Mouse (Mus musculus): ENCODE data around the gene Gm11032. TPM values are rescaled to one million over a fixed set of nuclear protein-coding genes. Genes with fewer than 3 reads are reported as not detected.
"Not testable (repeated sequence)": the region's sequence is repeated elsewhere in the genome, so short reads cannot be mapped to it uniquely, and the experiment has no call there.

Gene Gm11032
- not detected for total RNA-seq (2021)

DNA sequence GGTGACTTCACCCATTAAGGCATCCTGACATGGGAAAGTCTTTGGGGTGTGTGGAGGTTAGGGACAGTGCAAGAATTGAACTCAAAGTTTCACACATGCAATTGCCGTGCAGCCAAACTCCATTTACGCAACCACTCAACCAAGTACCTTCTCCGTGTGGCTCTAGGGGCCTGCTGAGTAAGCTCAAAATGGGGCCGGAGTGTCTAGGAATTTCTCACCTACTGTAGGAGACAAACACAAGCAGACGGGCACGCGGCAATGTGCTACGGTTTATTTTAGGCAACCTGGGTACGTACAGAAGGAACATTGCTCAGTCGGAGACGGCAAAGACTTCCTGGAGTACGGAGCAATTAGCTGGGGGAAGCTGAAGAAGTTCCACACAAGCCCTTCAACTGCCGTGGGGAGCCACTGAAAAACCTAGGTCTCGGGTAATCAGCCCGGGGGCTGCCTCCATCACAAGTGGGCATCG lies at the start of gene Gm11032:
Gene Gm11032, plus strand, starts transcription at position 51 of the 469 bp plus-strand sequence.
- DNase-seq (ENCODE audit: extremely low spot score in 1 of 2, low spot score in 2 of 2): peak in 1 of 2 experiments; percentile 30
- intact Hi-C loops (cut with DNase I): no loop called here

DNA sequence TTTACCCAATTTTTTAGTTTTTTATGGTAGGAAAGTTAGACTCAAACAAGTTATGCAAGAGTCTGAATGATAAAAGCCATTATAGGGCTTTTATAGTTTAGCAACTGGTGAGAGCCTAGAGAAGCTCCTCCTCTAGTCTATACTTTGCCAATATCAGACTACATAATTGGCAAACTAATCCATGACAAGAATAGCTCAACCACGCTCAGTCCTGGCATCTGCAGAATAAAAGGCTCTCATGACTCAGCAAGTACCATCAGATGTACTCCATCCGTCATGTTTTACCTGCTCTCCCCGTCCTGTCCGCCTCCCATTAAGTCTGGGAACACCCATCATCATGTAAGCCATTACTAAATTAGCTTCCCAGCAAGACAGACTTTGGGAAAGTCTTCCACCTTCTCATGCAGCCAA lies 48.4 kb upstream of the Gm11032 start:
- DNase-seq (ENCODE audit: extremely low spot score in 1 of 2, low spot score in 2 of 2): no peak
- intact Hi-C loops (cut with DNase I): no loop called here

DNA sequence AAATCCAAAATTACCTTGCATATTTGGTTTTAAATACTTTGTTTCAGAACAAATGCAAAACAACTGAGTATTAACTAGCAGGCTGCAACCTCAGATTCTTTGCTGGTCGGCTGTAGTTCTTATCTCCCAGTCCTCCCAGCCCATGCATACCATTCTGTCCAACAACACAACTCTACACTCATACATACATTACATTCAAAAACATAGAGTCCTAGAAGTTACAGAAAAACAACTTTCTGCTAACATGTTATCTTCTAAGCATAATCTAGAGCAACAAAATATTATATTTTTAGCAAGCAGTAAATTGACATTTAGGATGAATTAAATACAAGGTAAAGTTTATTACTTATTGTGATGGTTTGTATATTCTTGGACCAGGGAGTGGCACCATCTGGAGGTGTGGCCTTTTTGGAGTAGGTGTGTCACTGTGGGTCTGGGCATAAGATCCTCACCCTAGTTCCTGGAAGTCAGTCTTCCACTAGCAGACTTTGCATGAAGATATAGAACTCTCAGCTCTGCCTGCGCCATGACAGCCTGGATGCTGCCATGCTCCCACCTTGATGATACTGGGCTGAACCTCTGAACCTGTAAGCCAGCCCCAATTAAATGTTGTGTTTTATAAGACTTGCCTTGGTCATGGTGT lies 43.7 kb upstream of the Gm11032 start:
- intact Hi-C loops (cut with DNase I); DNase-seq (ENCODE audit: extremely low spot score in 1 of 2, low spot score in 2 of 2): not testable (repeated sequence)

DNA sequence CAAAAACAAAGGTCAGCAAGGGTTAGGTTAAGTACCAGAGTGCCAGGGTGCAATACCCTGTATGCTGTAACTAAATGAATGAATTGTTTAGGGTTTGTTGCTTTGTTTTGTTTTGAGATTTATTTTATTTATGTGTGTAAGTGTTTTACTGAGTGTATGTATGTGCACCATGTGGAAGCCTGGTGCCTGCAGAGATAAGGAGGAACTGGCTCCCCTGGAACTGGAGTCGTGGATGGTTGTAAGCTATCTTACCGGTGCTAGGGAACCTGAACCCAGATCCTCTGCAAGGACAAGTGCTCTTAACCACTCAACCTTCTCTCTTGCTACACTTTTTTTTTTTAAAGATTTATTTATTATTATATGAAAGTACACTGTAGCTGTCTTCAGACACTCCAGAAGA lies 42.8 kb upstream of the Gm11032 start:
- intact Hi-C loops (cut with DNase I): no loop called here
- no peak for DNase-seq (ENCODE audit: extremely low spot score in 1 of 2, low spot score in 2 of 2)

DNA sequence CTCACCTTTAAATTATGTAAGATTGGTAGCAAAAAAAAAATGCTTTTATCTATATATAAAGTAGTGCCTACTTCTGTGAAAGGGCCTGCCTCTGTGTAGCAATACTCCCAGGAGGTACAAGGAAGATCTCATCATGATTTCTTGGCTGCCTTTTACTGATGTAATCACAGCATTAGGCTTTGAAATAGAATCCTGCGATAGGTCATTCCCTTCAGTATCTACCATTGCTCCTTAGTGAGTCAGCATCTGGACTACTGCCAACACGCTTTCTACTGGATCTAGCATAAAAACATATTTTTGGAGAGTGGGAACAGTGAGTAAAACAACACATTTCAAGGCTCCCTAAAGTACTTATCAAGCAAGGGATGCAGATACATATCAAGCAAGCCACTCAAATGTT lies 41.2 kb upstream of the Gm11032 start:
- intact Hi-C loops (cut with DNase I): no loop called here
- peak in 1 of 2 experiments; percentile 34 for DNase-seq (ENCODE audit: extremely low spot score in 1 of 2, low spot score in 2 of 2)

DNA sequence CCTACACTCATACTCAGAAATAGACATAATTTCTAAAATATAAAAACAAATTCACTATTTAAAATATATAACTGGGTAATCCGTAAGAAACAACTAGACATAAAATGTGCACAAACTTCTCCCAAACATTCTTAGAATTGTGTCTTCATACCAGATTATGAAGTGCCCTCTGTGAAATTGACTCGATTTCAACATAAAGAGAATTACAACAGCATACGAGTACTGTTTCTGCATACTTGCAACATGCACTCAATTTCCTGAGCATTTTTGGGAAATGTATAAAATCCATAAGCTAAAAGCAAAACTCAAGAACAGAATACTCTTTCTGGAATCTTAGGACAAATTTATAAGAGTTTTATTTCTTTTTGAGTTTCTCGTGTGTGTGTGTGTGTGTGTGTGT lies 28.1 kb upstream of the Gm11032 start:
- intact Hi-C loops (cut with DNase I): no loop called here

GRCm38 (mm10) chr11:4593491-4593848 lies 26.4 kb upstream of the Gm11032 start:
- intact Hi-C loops (cut with DNase I): no loop called here
- DNase-seq (ENCODE audit: extremely low spot score in 1 of 2, low spot score in 2 of 2): no peak

More for the DNA sequence above, 28.1 kb upstream of the Gm11032 start:
- no peak for DNase-seq (ENCODE audit: extremely low spot score in 1 of 2, low spot score in 2 of 2)

DNA sequence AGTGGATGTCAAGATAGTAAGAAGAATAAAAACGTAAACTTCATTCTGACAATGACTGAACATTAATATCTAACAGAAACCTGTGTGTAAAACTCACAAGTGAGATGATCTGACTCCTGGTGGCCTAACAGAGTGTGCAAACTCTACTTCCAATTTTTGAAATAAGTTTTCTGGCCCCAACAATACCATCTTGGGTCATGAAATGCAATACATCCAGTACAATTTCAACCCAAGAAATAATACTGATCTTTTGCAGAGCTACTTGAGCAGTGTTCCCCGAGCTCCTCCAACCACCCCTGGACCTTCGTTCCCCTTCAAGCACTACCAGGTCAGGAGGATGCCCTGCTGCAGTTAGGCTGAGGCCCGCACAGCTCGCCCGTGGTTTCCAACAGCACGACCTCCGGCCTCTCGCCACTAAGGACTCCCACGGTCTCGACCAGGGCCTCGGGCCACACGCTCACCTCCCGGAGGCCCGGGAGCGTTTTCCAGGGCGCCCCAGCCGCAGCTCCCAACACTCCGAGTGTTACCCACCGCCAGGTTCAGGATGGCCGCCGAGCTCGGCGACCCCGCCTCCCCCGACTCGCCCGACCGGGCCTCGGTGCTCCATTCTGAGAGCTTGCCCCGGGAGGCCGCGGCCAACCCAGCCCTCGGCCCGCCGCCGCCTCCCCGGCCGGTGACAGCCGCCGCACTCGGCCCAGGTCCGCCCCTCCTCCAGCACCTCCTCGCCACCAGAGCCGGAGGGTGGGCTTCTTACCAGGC lies 25.8 kb upstream of the Gm11032 start:
- peak; percentile 8 to 54 for DNase-seq (ENCODE audit: extremely low spot score in 1 of 2, low spot score in 2 of 2)
- intact Hi-C loops (cut with DNase I): no loop called here

DNA sequence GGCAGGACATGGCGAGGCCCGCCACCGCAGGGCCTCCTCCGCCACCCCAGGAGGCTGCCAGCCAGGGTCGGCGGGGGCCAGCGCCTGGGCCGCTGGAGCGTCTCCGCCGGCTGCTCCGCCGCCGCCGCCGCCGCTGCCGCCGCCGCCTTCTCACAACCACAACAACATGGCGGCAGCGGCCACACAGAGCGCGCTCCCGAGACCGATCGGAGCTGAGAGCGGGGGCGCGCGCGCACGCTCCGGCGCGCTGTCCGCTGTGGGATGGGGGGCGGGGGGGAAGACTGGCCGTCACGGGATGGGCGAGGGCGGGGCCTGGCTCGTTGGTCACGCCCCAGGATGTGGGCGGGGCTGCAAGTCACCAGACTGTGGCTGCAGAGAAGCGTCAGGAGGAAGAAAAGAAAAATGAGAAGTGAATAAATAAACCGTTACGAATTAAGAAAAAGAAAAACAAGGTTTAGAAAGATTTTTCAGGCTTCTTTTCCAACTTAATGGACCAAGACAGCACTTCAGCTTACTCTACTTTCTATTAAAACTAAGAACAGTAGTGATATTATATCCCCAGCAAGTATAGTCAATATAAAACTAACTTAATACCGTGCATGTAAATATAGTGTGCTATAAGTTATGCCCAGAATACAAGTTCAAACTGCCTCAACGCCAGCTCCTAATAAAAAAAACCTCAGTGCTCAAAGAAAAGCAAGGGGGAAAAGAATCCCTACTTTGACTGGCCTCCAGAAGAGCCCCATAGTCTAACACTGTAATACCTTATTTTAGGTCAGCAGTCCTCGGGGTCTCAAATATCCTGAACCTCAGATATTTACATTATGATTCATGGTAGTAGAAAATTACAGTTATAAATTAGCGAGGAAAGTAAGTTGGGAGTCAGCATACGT lies 25.0 kb upstream of the Gm11032 start, which contains the start of gene Mtmr3:
Gene Mtmr3, minus strand, starts transcription at position 256 of the 893 bp plus-strand sequence.
- peak; percentile 90 to 97 for DNase-seq (ENCODE audit: extremely low spot score in 1 of 2, low spot score in 2 of 2)
- intact Hi-C loops (cut with DNase I): no loop called here

- intact Hi-C loops (cut with DNase I): no loop called here
- DNase-seq (ENCODE audit: extremely low spot score in 1 of 2, low spot score in 2 of 2): no peak
Observed at GRCm38 (mm10) chr11:4598411-4598810, 21.5 kb upstream of the Gm11032 start.

- no peak for DNase-seq (ENCODE audit: extremely low spot score in 1 of 2, low spot score in 2 of 2)
- intact Hi-C loops (cut with DNase I): no loop called here
Observed at GRCm38 (mm10) chr11:4599916-4600315, 20.0 kb upstream of the Gm11032 start.

- intact Hi-C loops (cut with DNase I): no loop called here
- DNase-seq (ENCODE audit: extremely low spot score in 1 of 2, low spot score in 2 of 2): no peak
Observed at GRCm38 (mm10) chr11:4601890-4602289, 18.0 kb upstream of the Gm11032 start.

- intact Hi-C loops (cut with DNase I): no loop called here
- DNase-seq (ENCODE audit: extremely low spot score in 1 of 2, low spot score in 2 of 2): peak in 1 of 2 experiments; percentile 44
Observed at GRCm38 (mm10) chr11:4602691-4603441, 17.0 kb upstream of the Gm11032 start.

DNA sequence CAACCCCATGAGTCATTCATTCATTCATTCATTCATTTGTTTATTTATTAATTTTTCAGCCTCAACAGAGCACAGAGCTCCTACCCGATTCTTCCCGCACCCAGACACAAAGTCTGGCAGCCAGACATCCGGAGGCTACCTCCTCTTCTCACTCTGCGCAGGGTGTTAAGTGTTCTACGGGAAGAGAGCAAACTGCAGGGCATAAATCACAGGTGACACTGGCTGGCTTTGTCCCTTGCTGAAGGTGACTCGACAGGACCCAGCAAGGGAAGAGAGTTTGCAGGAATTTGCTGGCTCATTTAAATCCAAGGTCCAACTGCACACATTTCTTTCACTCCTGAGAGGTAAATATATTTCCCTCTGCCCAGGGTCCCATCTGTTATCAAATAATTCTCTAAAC lies 15.4 kb upstream of the Gm11032 start:
- DNase-seq (ENCODE audit: extremely low spot score in 1 of 2, low spot score in 2 of 2): no peak
- intact Hi-C loops (cut with DNase I): no loop called here

- intact Hi-C loops (cut with DNase I): no loop called here
- DNase-seq (ENCODE audit: extremely low spot score in 1 of 2, low spot score in 2 of 2): no peak
Observed at GRCm38 (mm10) chr11:4605414-4605813, 14.5 kb upstream of the Gm11032 start.

DNA sequence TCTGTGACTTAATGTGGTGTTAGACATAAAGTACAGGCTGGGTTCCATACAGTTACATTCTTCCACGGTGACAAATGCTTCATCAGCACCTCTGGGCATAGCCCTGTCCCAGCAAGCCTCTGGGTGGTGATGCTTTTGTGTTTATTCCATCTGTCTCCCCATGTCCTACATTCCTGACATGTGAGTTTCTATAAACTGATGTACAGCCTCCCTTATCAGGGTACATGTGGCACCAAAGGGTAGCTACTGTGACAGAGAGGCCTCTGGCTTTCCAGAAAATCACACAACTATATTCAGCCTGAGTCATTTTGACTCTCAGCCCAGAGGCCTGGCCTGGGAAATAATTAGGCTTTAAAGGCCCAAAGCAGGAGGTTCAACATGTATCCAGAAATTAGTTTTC lies 13.3 kb upstream of the Gm11032 start:
- intact Hi-C loops (cut with DNase I): no loop called here
- no peak for DNase-seq (ENCODE audit: extremely low spot score in 1 of 2, low spot score in 2 of 2)

GRCm38 (mm10) chr11:4611904-4612303 lies 8.0 kb upstream of the Gm11032 start:
- intact Hi-C loops (cut with DNase I): no loop called here
- no peak for DNase-seq (ENCODE audit: extremely low spot score in 1 of 2, low spot score in 2 of 2)

- intact Hi-C loops (cut with DNase I): no loop called here
- no peak for DNase-seq (ENCODE audit: extremely low spot score in 1 of 2, low spot score in 2 of 2)
Observed at GRCm38 (mm10) chr11:4620501-4621108, 738 bp downstream of the Gm11032 start.

Measured in left cerebral cortex, postnatal 10 days (tissue).